Mouse (Mus musculus): ENCODE results near the gene Zfp949.
"Not testable (repeated sequence)": the region's sequence is repeated elsewhere in the genome, so short reads cannot be mapped to it uniquely, and the experiment has no call there.

Zfp949 gene

GRCm38 (mm10) chr9:88542816-88543215, 5.0 kb upstream of the Zfp949 start:
- no peak for DNase-seq (ENCODE audit: low spot score in 2 of 2)

- DNase-seq (ENCODE audit: low spot score in 2 of 2) = peak; percentile 47 to 68
Measured at GRCm38 (mm10) chr9:88545534-88545933, 2.3 kb upstream of the Zfp949 start.

- peak in 1 of 2 experiments; percentile 47 for DNase-seq (ENCODE audit: low spot score in 2 of 2)
Measured at GRCm38 (mm10) chr9:88546166-88546565, 1.7 kb upstream of the Zfp949 start.

- no peak for DNase-seq (ENCODE audit: low spot score in 2 of 2)
Measured at GRCm38 (mm10) chr9:88546657-88547056, 1.2 kb upstream of the Zfp949 start.

DNA sequence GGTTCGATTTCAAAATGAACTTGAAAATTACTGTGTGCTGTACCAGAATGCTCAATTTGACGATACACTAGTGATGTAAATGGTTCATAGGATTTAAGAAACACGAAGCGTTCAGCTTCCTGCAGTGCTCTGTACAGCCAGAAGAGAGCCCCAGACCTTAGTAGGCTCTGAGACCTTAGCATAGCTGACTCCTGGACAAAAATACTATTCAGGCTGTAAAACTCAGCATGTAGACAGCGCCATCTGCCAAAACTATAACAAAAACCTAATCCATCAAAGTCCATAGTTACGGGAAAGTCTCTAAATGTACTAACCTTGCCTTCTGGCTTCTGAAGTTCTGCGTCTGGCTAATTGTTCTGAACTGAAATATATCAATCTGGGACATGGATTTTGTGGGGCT, 550 bp upstream of the Zfp949 start:
- peak in 1 of 2 experiments; percentile 55 for DNase-seq (ENCODE audit: low spot score in 2 of 2)

- DNase-seq (ENCODE audit: low spot score in 2 of 2) = no peak
Measured at GRCm38 (mm10) chr9:88548614-88548945, 760 bp downstream of the Zfp949 start.

GRCm38 (mm10) chr9:88553071-88553470, 5.3 kb downstream of the Zfp949 start:
- DNase-seq (ENCODE audit: low spot score in 2 of 2) = no peak

- DNase-seq (ENCODE audit: low spot score in 2 of 2) = no peak
Measured at GRCm38 (mm10) chr9:88558146-88558545, 10.3 kb downstream of the Zfp949 start.

DNA sequence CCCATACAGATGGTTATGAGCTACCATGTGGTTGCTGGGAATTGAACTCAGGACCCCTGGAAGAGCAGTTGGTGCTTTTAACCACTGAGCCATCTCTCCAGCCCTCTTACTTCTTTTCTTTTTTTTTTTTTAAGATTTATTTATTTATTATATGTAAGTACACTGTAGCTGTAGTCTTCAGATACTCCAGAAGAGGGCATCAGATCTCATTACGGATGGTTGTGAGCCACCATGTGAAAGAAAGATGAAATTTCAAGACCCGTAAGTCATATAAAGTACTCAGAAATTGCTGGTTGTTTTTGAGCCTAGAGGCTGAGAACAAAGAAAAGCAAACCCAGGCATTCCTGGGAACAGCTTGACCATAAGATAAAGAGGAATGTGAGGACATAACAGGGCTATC, 13.7 kb downstream of the Zfp949 start:
- DNase-seq (ENCODE audit: low spot score in 2 of 2) = not testable (repeated sequence)

DNA sequence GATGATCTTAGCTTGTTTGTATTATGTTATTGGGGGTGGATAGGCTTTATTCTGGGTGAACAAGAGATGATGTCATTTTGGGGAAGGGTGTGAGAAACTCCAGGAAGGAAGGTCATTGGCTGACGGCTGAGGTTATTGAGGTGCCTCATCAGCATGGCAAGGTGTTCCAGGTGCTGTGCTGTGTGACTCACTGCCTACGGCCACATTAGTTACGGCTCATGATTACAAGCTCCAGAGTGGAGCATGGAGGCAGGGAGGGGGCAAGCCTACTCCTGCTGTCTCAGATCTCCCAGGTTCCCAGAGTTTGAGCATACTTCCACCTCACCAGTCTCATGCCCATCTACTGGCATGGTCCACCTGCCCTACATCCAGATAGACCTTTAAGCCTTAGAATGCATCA, 22.7 kb downstream of the Zfp949 start:
- not testable (repeated sequence) for DNase-seq (ENCODE audit: low spot score in 2 of 2)

GRCm38 (mm10) chr9:88580591-88580990, 32.8 kb downstream of the Zfp949 start, which contains the start of gene Trim43a:
Trim43a (plus strand) TSS chr9:88580891.
- DNase-seq (ENCODE audit: low spot score in 2 of 2) = not testable (repeated sequence)

- not testable (repeated sequence) for DNase-seq (ENCODE audit: low spot score in 2 of 2)
Measured at GRCm38 (mm10) chr9:88593708-88594107, 45.9 kb downstream of the Zfp949 start.

DNA sequence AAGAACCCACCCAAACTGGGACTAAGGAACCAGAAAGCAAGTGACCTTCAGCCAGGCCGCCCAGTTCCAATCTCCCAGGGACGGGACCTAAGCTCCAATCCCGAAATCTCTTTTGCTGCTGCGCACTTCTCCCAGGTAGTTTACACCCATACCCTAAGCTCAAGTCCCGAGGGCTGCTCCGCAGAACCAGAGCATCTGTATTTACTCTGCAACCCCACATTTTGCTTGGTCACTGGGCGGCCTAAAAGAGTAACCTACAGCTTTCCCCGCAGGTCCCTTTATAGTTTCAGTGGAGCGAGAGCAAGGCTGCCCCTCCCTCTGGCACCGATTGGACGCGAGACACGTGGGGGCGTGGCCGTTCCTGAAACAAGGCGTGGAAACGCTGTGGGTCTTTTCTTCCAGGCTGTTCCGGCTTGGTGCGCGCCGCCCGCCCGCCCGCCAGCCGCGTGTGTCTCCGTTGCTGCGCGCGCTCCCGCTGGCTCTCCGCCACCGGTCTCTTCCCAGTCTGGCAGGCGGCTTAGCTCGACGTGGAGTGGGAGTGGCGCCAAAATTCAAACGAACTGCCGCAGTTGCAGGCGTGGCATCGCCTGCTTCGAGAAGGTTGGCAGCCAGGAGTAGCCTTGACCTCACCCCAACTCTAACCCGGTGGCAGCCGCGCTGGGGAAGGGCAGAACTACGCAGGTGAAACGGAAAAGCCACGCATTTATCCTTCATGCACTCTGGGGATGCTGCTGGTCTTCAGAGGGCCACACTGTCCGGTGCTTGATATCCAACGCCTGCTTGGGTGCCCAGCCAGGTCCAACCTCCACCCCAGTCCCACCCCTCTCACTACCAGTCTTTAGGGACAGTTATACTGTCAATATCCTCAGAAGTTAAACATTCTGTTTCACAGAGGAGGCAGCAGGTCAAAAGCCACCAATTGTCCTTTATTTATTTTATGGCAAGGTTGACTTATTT, 51.7 kb downstream of the Zfp949 start:
- peak; percentile 99 to 100 for DNase-seq (ENCODE audit: low spot score in 2 of 2)

Data from right cerebral cortex, postnatal 10 days (tissue).